Mouse (Mus musculus) left cerebral cortex, adult 18-20 months (tissue): ENCODE measurements around the gene Triap1. TPM values are rescaled to one million over a fixed set of nuclear protein-coding genes. Genes with fewer than 3 reads are reported as not detected.

Source experiments
- DNase-seq, 2 experiments: peaks; one replicate each; pipeline ENCODE4 v3.0.0; 2021 to 2022; ENCODE audit warnings: low spot score in 2 of 2, mixed read lengths in 1 of 2
- total RNA-seq, 2 experiments: library from RNA; stranded (reverse); gene quantifications; 2 replicates each; pipeline ENCODE4 v1.2.3; 2021

The Triap1 gene
- total RNA-seq, 2 experiments from 2014 or later = 26.4 to 27.9 TPM

- no peak for DNase-seq
Observed at GRCm38 (mm10) chr5:115391935-115392334, 50.9 kb downstream of the Triap1 start.

GRCm38 (mm10) chr5:115392969-115393368, 51.9 kb downstream of the Triap1 start:
- DNase-seq = no peak

Other genes with a start within 250 kb of the Triap1 start
- gene Gm10401, start 242.9 kb upstream of the Triap1 start, total RNA-seq = not detected
- gene Acads, start 221.9 kb upstream of the Triap1 start, total RNA-seq = 1 to 10 TPM; 7.9 to 8.7 TPM
- gene Unc119b, start 206.2 kb upstream of the Triap1 start, total RNA-seq = 10 to 100 TPM; 28.8 to 28.9 TPM
- 10 to 100 TPM; 88.6 to 93.5 TPM for gene Mlec, start 183.0 kb upstream of the Triap1 start, total RNA-seq
- 100 to 1,000 TPM; 288 to 320 TPM for gene Cabp1, start 146.8 kb upstream of the Triap1 start, total RNA-seq
- 100 to 1,000 TPM in 1 of 2 experiments, 10 to 100 TPM in 1; 95.9 to 111 TPM for gene Pop5, start 105.4 kb upstream of the Triap1 start, total RNA-seq
- gene Rnf10, start 68.3 kb upstream of the Triap1 start, total RNA-seq = 100 to 1,000 TPM; 247 to 256 TPM
- gene Coq5, start 61.6 kb upstream of the Triap1 start, total RNA-seq = 10 to 100 TPM; 42.1 to 43.2 TPM
- 100 to 1,000 TPM; 631 to 705 TPM for gene Dynll1, start 40.2 kb upstream of the Triap1 start, total RNA-seq
- 10 to 100 TPM; 62.9 to 72.1 TPM for gene Srsf9, start 14.0 kb upstream of the Triap1 start, total RNA-seq
- gene Gatc, start within 50 bp of the Triap1 start, total RNA-seq = 10 to 100 TPM; 18.4 to 20.5 TPM
- 100 to 1,000 TPM; 721 to 781 TPM for gene Cox6a1, start 7.8 kb downstream of the Triap1 start, total RNA-seq
- gene Msi1, start 88.4 kb downstream of the Triap1 start, total RNA-seq = 10 to 100 TPM; 48.8 to 49.1 TPM
- gene Pla2g1b, start 125.0 kb downstream of the Triap1 start, total RNA-seq = not detected
- 10 to 100 TPM; 37.1 to 37.8 TPM for gene Sirt4, start 143.5 kb downstream of the Triap1 start, total RNA-seq
- 10 to 100 TPM; 22.2 to 25.7 TPM for gene Pxn, start 165.5 kb downstream of the Triap1 start, total RNA-seq
- 100 to 1,000 TPM; 185 to 199 TPM for gene Rplp0, start 218.2 kb downstream of the Triap1 start, total RNA-seq
- 10 to 100 TPM; 62.0 to 66.4 TPM for gene Gcn1l1, start 224.0 kb downstream of the Triap1 start, total RNA-seq